Mouse (Mus musculus) large intestine, adult 2 months (tissue): Measurements from ENCODE around the gene Smad5. TPM values are rescaled to one million over a fixed set of nuclear protein-coding genes. Genes with fewer than 3 reads are reported as not detected.

ENCODE experiments used
- DNase-seq: peaks from one replicate; pipeline ENCODE4 v3.0.0-alpha.2; 2012; ENCODE audit warnings: low read depth, low spot score
- WGBS: fragments of 180-500 bp; shearing (Covaris S2); methylation state at CpG from one replicate; pipeline ENCODE4 v1.1.7; 2018; 5-methylcytosine and 5-hydroxymethylcytosine counted together
- polyA plus RNA-seq: library from polyadenylated mRNA; depleted of rRNA; stranded (reverse); fragments of >200 nt; gene quantifications from 2 replicates; pipeline ENCODE4 v1.2.3, GENCODE M21; 2012; rRNA removed

Gene Smad5
- 7.2 and 9.8 TPM in 2 replicates for polyA plus RNA-seq

DNA sequence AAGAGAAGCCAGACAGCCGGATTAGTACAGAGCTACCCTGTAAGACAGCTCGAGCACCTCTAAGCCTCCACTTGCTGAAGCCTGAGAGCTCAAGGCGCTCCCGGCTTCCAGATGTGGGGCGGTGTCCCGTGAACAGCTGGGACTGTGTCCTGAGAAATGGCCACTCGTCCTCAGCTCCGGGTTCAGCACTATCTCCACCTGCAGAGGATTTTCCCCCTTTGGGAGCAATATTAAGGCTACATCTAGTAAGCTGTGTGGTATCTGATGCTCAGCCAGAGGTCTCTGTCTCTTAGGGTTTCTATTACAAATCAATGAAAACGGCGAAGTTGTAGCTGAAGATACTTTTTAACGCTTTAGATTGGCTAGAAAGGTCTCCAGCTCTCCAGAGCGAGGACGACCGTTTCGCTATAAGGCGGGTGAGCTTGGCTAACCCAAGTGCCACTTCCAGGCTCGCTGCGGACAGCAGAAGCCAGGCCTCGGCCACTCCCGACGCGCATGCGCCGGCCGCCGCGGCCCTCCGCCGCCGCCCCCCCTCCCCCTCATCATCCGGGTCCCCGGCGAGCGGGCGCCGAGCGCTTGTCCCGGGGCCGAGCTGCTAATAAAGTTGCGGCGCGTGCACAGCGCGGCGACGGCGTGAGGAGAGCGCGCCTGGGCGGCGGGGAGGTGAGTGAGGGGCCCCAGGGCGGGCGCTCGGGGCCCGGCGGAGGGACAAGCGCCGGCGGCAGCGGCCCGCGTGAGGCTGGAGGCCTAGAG lies at the start of gene Smad5:
Gene Smad5 (plus strand): TSS at position 542 of the 753 bp plus-strand sequence.
- 3% methylated on average over 62 of the region's 62 CpGs for WGBS
- peak; percentile 67 for DNase-seq

DNA sequence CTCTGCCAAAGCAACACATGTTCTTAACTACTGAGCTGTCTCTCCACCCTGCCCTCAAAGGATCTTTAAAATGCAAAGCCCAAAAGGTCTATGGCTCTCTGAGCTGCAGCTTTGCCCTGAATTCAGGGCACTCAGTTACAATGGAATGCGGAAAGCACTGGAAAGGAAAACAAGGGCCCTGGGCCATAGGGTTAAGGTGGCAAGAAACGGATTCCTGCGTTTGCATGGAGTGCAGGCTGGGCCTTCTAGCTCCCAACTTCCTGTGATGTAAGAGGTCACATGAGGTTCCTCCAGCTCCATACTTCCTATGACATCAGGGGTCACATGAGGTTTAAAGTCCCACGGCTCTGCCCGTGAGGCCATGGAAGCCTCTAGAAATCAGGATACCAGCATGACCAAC lies 48.6 kb upstream of the Smad5 start:
- no peak for DNase-seq
- 84% methylated on average over 5 of the region's 5 CpGs for WGBS

DNA sequence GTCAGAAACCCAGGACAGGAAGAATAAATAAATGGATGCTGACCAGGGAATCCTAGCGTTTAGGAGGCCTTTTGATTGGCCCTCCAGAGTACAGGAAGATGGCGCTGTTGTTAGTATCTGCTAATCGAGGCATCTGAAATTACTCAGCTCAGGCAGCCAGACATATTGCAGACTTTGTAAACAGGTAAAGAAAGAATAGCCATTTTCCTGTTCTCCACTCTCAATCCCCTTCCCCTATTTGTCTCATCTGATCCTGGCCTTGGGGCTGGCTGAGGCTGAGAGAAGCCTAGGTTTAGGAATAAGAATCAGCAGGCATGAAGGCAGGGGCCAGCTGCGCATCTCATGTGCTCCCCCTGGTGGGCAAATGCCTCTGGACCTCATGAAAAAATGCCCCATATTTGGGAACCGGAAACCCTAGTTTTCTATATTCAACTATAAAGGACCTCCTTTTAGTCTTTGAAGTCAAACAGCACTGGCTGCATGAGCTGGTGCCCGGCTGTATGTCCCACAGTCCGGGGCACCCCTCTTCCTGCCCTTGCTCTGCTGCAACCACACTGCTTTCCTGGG lies 44.8 kb upstream of the Smad5 start:
- 27% methylated on average over 7 of the region's 7 CpGs for WGBS
- no peak for DNase-seq

DNA sequence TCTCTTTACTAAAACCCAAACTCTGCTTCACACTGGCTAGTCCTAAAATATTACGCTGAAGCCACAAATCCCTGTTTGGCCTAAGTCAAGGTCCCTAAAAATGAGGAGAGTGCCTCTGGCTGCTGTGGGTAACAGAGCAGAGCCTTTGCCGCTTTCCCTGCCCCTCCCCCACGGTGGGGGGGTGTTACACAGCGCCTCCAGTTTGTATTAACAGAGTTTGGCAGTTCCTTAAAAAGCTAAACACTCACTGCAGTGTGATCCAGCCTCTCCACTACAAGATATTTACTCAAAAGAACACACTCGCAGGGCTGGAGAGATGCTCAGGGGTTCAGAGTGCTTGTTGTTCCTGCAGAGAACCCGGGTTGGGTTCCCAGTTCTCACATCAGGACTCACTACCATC lies 43.9 kb upstream of the Smad5 start:
- DNase-seq, result no peak
- WGBS, result 60% methylated on average over 6 of the region's 6 CpGs

DNA sequence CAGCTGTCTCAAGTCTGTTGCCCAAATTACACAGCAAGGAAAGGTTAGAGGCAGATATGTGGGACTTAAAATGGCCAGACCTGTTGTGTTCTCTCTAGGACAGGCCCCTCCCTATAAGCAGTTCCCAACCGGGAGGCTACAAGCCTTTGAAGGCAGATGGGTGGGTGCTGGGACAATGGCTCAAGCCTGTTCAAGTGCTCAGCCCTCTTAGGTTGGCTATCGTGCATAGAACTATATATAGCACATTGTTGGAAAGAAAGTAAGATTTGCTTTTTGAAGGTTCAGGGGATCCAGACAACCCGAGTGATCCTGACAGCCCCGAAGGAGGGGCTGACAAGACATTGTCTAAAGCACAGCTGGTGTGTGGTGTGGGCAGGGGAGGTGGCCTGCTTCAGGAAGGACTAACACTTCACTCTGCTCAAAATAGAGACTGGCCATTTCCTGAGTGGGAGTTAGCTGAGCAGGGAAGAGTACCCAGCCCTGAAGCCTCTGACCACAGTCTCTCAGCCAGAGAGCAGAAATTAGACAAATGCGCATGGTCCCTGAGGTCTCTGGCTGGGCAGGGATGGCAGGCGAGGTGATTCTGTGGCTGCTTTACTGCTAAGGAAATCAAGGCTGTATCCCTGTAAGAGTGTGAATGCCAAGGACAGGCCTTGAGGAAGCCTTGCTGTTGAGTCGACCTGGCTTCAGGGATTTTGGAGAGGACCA lies 40.7 kb upstream of the Smad5 start:
- DNase-seq, result no peak
- 60% methylated on average over 7 of the region's 7 CpGs for WGBS

DNA sequence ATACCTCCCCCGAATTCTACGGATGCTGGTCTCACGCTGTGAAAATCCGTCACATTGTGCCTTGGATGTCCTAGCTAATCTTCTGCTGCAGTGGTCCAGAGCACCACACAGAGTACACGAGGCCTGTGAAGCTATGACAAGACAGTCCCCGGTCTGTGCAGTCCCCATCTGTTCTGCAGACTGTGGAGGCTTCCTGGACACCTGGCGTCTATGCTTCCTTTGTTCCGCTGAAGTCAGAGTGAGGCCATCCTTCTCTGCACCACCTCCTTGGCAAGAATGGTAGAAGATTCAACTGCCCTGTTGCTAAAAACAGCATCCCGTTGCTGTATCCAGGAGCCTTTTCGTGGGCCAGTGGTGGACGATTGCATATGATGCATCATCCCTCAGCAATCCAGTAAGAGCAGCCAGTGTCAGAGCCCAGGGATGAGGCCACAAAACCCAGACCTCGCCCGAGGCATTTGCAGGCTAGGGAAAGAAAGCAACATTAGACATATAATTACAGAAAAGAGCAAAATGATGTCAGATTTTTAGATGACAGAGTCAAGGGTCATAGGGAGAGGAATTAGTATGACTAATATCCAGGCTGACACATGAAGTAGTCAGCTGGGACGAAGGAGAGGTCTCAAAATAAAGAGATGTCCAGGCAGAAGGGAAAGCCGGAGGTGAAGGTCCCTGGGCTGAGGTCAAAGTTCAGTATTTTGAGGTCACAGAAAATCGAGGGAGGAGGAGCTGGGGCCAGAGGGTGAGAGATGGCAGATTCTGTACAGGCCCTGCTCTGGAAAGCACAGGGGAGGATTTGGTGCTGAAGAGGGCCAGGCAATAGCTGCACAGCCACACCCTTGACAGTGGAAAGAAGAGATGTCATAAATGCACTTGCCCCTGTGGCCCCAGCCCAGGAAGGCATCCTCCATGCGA lies 38.3 kb upstream of the Smad5 start:
- WGBS, result 64% methylated on average over 17 of the region's 17 CpGs
- DNase-seq, result no peak

DNA sequence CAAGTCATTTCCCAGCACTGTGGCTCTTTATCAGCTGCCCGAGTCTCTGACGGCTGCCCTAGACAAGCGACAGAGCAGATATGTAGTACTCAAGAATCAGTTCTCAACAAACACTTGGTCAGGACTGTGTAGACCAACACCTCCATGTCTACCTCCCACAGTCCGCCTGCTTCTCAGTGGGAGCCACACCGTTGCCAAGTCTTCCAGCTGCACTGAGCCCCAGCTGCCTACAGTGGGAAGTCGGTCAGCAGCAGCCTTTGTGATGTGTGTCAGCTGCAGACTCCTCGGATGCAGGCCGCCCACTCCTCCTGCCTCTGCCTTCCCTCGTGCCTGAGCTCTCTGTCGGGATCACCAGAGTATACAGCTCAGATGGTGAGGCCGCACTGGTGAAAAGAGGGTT lies 31.6 kb upstream of the Smad5 start:
- DNase-seq, result no peak
- WGBS, result 64% methylated on average over 11 of the region's 11 CpGs

DNA sequence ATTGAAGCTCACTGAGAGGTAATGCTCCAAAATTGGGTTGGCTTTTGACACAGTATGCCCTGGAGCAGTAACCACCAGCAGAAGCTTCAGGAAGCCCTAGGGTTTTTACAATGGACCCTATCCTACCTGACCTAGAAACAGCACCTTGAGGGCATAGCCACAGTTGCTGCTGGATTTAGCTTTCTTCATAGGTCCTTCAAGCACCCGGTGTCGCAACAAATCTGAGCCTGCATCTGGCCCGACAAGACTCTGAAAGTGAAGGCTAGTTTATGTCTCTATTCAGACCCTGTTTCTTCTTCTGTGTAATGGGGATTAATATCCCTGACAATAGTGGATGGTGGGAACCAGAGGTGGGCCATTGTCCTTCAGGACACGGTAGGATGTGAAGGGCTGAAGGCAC lies 25.1 kb upstream of the Smad5 start:
- DNase-seq, result no peak
- 63% methylated on average over 4 of the region's 4 CpGs for WGBS

DNA sequence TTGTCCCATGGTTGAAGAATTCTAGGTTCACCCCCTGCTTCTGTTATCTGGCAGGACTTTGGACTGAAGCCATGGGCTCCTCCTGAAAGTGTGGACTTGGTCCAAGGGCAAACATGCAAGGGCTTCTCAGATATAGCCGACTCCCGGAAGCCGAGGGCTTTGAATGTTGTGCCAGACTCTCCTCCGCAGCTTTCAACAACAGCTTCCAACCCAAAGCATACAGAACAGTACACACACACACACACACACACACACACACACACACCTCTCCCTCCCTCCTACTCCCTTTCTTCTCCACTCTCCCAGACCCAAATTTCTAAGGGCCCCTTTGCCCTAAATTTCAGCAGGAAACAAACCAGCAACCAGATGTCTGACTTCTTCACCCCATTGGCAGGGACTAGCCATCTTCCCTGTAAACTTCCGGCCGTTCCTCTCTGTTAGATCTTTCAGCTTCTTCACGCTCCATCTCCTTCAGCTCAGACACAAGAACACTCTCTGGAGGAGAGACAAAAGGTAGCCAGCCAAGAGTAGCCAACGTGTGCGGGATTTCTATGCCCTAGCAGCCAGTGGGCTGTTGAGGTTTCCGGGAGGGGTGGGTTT lies 24.5 kb upstream of the Smad5 start:
- DNase-seq, result peak; percentile 21
- WGBS, result 24% methylated on average over 10 of the region's 10 CpGs

DNA sequence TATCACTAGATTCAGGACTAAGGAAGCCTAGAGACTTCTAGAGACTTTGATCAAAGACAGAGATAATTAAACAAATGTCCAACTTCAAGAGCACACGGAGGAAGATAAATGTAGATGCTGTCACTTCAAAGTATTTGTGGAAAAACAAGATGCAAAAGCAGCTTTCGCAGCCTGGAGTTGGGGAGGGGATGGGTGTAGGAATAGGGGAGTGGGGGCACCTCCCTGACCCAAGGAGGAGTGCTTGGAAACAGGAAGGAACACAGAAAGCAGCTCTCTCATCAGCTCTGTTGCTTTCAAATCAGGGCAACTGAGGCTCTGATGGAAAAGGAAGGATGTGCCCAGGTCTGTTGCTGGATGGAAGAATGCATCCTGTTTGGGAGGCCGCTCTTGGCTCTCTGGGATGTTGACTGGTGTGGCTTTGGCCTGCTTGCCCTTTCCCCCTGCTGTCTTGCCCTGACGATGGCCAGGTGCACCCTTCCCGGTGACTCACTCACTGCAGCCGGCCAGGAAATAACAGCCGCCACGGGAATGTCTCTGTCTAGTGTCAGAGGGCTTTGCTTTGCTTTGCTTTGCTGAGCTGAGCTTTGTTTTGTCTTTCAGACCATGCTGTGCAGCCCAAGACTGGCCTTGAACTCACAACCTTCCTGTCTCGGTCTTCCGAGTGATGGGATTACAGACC lies 23.8 kb upstream of the Smad5 start:
- 39% methylated on average over 10 of the region's 10 CpGs for WGBS
- DNase-seq, result no peak

DNA sequence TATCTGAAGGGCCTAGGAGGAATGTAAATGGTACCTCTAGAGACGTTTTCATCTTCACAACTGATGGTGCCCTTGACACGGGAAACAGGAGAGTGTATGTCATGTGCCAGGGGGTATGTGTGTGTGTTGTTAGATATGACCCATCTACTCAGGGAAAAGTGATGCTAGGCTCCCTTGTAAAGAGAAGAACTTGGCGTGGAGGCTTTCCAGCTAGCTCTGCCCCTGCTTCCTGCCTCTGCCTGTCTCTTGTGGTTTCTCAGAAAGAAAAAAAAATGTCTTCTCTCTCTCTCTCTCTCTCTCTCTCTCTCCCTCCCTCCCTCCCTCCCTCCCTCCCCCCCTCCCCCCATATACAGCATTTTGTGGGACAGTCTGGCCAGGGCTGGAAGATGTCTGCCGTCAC lies 20.9 kb upstream of the Smad5 start:
- 51% methylated on average over 4 of the region's 4 CpGs for WGBS
- no peak for DNase-seq

DNA sequence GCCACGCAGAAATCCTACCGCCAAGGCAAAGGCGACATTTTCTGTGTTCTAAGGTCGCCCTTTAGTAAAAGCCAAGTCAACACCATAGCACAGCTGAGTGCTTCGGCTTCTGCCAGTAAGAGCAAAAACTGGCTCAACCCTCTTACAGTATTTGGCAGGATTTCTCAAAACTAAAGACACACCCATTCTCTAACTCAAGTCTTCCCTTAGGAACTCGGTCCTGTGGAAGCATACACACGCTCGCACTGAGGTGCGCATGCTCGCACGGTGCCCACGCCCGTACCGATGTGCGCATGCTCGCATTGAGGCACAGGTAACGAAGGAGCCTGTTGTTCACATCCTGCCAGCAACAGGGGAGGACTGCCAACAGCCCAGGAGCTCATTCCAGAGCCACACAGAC lies 20.5 kb upstream of the Smad5 start:
- DNase-seq, result no peak
- WGBS, result 39% methylated on average over 17 of the region's 17 CpGs

DNA sequence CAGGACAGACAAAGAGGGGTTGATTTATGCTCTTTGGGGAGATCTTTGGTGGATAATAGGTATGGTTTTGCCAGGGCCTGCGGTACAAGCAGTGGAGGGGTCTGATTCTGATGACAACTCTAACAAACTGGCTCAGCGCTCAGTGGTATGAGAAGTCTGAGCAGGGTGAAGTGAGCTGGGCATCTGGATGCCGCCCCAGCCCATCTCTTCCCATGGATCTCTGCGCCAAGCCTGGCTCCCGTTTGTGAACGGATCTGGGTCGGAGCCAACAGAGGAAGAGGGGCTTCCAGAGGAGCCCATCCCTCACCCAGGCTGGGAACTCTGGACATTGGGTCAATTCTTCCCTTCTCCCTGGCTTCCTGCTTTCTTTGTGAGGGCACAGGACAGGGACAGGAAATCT lies 19.5 kb upstream of the Smad5 start:
- 85% methylated on average over 7 of the region's 7 CpGs for WGBS

DNA sequence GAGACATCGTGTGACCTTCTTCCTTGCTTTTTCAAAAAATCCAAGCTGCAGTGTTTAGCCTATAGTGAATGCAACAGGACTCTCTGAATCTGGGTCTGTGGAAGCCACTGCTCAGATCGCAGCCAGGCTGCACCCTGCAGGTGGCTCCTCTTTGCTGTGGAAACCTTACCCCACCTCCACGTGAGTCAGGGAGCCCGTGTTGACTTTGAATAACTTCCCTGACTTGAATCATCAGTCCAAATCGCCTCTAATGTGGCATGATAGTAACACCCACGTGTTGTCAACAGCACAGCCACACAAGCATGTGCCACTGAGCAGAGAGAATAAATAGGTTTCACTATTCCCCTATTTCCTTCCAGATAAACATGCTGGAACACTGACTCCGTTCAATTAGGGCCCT lies 10.8 kb upstream of the Smad5 start:
- no peak for DNase-seq
- 21% methylated on average over 7 of the region's 7 CpGs for WGBS

More for the DNA sequence above, 19.5 kb upstream of the Smad5 start:
- no peak for DNase-seq

DNA sequence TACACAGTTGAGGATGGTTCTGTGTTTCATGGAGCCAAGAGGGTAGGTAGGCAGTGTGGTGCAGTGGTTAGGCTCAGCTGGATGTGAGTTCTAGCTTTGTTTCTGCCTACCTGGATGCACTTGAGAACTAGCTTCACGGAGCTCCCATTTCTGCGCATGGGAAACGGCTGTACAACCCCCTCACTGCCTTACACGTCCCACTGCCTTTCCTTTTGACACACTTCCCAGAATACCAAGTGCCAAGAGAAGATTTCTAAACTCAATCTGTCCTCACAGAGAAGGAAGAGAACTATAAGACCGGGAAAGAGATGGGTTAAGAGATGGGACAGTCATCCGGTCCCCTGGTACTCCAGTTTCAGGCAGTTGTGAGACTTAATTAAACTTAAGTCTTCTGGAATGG lies 10.2 kb upstream of the Smad5 start:
- DNase-seq, result no peak
- 80% methylated on average over 6 of the region's 6 CpGs for WGBS

DNA sequence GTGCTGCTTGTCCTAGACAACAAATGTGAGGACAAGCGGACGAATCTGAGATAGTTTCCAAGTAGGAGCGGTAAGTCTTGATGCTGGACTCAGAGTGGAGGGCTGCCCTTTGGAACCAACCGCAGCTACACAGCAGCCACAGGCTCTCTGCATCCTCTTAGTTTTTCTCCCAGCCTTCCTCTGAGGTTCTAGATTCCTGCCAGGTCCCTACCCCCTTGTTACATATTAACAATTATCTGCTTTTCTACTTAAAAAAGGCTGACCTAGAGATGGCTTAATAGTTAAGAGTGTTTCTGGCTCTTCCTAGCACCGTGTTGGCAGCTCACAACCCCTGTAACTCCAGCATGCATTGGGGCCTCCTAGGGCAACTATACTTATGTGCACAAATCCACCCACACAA lies 7.1 kb upstream of the Smad5 start:
- WGBS, result 88% methylated on average over 5 of the region's 5 CpGs
- no peak for DNase-seq

DNA sequence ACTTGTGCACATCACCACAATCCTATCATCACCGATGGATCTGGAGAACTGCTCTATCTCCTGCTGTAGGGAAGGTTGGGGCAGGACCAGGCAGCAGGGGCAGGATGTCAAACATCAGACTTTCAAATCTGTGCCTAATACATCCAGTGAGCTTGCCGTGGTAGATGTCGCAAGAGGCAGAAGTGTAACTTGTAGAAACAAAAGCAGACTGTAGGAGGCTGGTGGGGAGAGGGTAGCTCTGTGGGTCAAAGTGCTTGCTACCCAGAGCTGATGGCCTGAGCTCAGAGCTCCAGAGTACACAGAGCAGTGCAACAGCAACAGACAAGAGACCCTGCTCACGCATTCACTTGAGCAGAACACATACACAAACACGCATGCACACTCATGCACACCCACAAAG lies 6.1 kb upstream of the Smad5 start:
- WGBS, result 82% methylated on average over 5 of the region's 5 CpGs
- DNase-seq, result no peak

DNA sequence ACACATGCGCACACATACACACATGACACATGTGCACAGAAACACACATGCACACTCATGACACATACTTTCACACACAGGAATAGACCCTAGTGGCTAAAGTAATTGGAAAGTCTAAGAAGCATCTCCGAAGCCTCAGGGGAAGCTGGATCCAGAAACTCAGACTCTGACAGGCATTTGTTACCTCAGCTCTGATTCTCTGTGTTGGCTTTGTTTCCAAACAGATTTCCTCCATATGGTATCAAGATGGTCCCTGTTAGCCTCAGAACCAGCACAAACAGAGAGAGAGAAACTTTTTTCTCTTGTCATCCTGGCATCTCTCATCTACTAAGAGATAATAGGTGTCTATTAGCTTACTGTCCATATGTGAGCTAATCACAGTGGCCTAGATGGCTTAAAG lies 5.6 kb upstream of the Smad5 start:
- DNase-seq, result no peak
- 97% methylated on average over 2 of the region's 2 CpGs for WGBS

DNA sequence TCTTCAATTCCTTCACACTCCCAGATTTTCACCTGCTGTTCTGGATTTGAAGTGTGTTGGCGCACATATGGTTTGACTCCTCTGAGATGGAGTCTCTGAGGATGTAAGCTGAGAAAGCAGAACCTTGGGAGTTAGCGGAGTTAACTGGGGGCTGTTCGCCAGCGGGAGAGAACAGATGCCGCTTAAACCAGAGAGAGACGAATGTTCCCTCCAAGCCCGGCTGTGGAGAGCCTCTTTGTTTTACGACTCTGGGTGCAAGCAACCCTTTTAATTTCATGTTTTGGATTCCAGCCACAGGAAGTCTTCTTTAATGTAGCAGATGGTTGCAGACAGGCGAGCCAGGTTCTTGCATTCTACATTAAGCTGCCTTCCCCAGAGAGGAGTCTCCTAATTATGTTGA lies 4.4 kb upstream of the Smad5 start:
- WGBS, result 5% methylated on average over 9 of the region's 9 CpGs
- DNase-seq, result no peak
